Mouse (Mus musculus): ENCODE measurements around the gene Tbc1d20.

Gene Tbc1d20

DNA sequence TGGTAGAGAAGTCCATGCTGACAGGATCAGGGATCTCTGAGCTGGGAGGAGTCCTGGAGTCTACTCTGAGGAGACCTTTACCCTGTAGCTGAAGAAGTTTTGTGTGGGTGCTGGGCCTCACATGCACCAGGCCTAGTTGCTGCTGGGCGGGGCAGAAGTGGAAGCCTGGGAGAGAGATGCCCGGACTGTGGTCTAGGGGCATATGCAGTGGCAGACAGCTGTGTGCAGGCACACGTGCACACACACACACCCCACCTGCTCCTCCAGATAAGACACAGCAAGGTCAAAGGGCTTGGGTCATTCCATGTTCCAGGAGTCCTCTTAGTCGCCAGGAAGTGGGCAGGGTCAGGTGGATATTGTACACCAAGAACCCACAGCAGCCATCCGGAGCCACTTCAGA lies 66.0 kb downstream of the Tbc1d20 start:
- no peak for DNase-seq (ENCODE audit: low read depth)

GRCm38 (mm10) chr2:152360271-152360775 lies 66.7 kb downstream of the Tbc1d20 start:
- DNase-seq (ENCODE audit: low read depth): no peak

- no peak for DNase-seq (ENCODE audit: low read depth)
Measured at GRCm38 (mm10) chr2:152361193-152361592, 67.6 kb downstream of the Tbc1d20 start.

Measured in NIH3T3 (cell line).